Mouse (Mus musculus): ENCODE measurements around the gene Steap4.

- TF ChIP-seq CTCF (IDR thresholded peaks at IDR 0.05; ENCODE audit: low read depth, low read length): no peak
- no peak for TF ChIP-seq POLR2A (IDR thresholded peaks at IDR 0.05; ENCODE audit: borderline replicate concordance, low read depth, low read length)
These were observed 4.8 kb upstream of the Steap4 start for GRCm38 (mm10) chr5:7955371-7955966.

All from bone marrow macrophage, adult 2 months (primary cell).